Mouse (Mus musculus) splenic B cell, adult 2 months (primary cell): Measurements from ENCODE around the gene Gm13289.
"Not testable (repeated sequence)": the region's sequence is repeated elsewhere in the genome, so short reads cannot be mapped to it uniquely, and the experiment has no call there.

Experiments used
- DNase-seq: peaks from one replicate; pipeline ENCODE4 v3.0.0-alpha.2; 2011; ENCODE audit warnings: low read depth, low spot score
- H3K27me3 ChIP-seq: 2 replicates; pipeline ENCODE4 v1.6.1; 2012; ENCODE audit warnings: mild to moderate bottlenecking, low read length, moderate library complexity, mixed read lengths; ENCODE audit not compliant: control insufficient read depth, poor library complexity, insufficient read depth, severe bottlenecking
- H3K36me3 ChIP-seq: 2 replicates; pipeline ENCODE4 v1.6.1; 2012; ENCODE audit warnings: mild to moderate bottlenecking, low read length, moderate library complexity, mixed read lengths; ENCODE audit not compliant: control insufficient read depth, poor library complexity, insufficient read depth, severe bottlenecking

The Gm13289 gene

DNA sequence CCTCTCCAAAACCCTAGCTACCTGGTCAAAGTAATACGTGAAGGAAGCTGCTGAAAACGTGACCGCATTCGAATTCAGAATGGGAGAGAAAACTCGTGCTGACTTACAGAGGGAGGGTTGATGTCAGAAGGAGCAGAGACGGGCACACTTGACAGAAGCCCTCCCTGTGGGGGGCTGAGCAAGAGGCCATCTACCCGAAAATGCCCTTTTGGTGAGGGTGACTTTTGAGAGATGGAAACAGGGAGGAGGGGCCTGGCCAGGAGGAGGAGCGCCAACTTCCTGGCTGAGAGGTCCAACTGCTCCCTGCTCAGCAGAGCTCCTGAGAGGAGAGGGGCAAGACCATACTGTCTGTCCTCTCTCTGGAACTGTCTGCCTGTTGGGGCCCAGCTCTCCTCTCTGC, 28.5 kb downstream of the Gm13289 start, which contains the start of gene Gm13288:
Gene Gm13288 (plus strand): TSS at position 301 of the 400 bp plus-strand sequence.
- not testable (repeated sequence) for H3K27me3 ChIP-seq

DNA sequence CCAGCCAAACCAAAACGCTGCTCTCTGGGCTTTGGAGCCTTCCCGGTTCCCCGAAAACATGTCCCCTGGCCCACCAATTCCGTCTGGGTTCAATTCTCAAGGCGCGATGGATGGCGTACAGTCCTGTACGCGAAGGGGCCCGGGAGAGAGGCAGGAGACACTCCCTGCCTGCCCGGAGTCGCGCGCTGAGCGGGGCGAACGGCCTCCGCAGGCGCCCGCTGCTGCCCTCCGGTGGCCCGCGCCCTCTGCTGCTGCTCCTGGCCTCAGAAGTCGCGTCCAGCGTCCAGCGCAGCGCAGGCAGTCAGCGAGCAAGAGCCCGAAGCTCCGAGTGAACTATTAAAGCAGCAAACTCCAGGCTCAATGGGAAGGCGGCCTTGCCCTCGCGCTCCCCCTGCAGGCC, 29.0 kb downstream of the Gm13289 start:
- not testable (repeated sequence) for H3K36me3 ChIP-seq, H3K27me3 ChIP-seq, DNase-seq

More for the DNA sequence above, 28.5 kb downstream of the Gm13289 start, which contains the start of gene Gm13288:
- not testable (repeated sequence) for DNase-seq, H3K36me3 ChIP-seq

DNA sequence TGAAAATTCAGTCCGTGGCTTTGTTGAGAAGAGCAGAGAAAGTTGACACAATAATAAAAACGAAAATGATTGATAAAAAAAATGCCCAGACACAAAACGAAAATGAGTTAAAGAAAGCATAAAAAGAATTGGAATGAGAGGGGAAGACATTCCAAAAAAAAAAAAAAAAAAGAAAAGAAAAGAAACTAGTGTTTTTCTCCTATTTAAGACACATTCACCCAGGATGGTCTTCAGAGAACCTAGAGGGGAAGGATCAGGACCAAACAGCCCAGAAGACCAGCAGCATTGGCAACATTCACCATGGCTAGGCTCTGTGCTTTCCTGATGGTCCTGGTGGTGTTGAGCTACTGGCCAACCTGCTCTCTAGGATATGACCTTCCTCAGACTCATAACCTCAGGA, 39.2 kb downstream of the Gm13289 start, which contains the start of gene Ifna7:
Gene Ifna7 (plus strand): TSS at position 301 of the 400 bp plus-strand sequence.
- Histone ChIP-seq H3K27me3 (no peaks in the 10 kb centered on the region), H3K36me3 (no peaks in the 10 kb centered on the region)
- DNase-seq = no peak

DNA sequence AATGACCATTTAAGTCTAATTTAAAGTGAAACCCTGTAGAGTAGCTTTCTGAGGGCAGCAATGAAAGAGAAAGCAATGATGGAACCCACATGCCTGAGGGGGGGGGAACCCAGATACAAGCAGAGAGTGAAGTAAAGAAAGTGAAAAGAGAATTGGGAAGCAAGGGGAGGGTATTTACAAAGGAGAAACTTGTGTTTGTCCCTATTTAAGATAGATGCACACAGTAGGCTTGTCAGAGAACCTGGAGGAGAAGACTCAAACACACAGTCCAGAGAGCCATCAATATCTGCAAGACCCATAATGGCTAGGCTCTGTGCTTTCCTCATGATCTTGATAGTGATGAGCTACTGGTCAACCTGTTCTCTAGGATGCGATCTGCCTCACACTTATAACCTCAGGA, 42.9 kb downstream of the Gm13289 start, which contains the start of gene Ifna11:
Gene Ifna11 (plus strand): TSS at position 301 of the 400 bp plus-strand sequence.
- H3K27me3 ChIP-seq = no peaks in the 10 kb centered on the region
- H3K36me3 ChIP-seq = no peaks in the 10 kb centered on the region
- no peak for DNase-seq

DNA sequence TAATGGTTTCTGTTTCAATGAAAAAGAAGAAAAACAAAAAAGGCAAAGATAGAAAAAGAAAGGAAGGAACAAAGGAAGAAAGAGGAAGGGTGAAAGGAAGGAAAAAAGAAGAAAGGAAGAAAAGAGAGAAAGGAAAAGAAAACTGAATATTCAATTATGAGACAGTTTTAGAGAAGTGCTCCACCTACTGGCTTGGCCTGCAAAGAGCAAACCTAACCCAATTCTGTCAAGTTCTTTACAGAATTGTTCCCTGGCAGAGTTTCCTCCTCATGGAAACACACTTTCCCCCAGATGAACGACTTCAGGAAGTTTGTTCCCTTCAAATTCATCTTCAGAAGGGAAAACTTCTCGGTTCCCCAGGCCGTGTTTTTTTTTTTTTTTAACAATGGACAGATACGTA, 46.3 kb downstream of the Gm13289 start:
- H3K36me3 ChIP-seq = no peaks in the 10 kb centered on the region
- H3K27me3 ChIP-seq = no peaks in the 10 kb centered on the region
- peak; percentile 42 for DNase-seq
